Mouse (Mus musculus): ENCODE measurements around the gene Zfp369. TPM values are rescaled to one million over a fixed set of nuclear protein-coding genes. Genes with fewer than 3 reads are reported as not detected.

The Zfp369 gene
- total and polyA plus RNA-seq, 3 experiments: 8.4 to 11.1 (median 9.9) TPM

DNA sequence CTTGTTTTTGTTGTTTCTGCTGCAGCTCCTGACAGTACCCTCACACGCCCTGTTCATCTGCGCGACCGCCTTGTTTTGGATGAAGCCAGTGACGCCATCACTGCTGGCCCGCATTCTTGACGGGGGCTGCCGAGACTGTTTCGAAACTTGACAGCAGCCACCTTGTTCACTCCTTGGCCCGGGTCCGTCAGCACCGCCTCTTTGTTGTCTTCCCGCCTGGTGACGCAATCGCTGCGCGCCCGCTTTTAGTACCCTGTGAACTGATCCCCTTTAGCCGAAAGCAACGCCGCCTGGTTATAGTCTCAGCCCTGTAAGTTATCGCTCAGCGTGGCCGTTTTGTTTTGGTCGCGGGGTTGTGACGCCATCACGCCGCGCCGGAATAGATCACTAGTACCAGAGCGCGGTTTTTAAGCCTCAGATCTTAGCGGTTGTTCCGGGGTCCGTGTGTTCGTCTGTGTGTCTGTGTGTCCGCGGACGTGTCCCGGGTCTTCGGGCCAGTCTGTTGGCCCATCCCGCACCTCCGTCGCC is 37.5 kb upstream of the Zfp369 start:
- peaks cover 16% of the 10 kb centered on the region for H3K79me2 ChIP-seq (replicated peaks; ENCODE audit: control insufficient read depth, extremely low read depth, insufficient read depth, poor library complexity, severe bottlenecking)
- no peak overlapping the region for H3K4me2 ChIP-seq (ENCODE audit: insufficient read depth, low read depth, poor library complexity, severe bottlenecking)
- peaks cover 2 to 20% of the 10 kb centered on the region in 2 experiments for H3K36me3 ChIP-seq (replicated peaks in 1 of 2; ENCODE audit: control insufficient read depth in 1 of 2, insufficient read depth in 1 of 2, low read length in 1 of 2)
- H3K4me1 ChIP-seq (ENCODE audit: control insufficient read depth in 1 of 2, insufficient read depth in 2 of 2): peaks cover 2 to 12% of the 10 kb centered on the region in 2 experiments; a peak in 3 of 4 replicates
- in situ Hi-C loops (cut with MboI; ENCODE audit: low pct_ligation_motif_present, low pct_unique_long_range_greater_than_20kb, low sequenced_read_pairs): loop anchor here (5.0 kb wide), 1 partner anchor 36 kb away; the partner anchor contains the start of gene Zfp369
- H3K27ac ChIP-seq (ENCODE audit: insufficient read depth, low read depth): peak overlapping the region; percentile 78
- peak overlapping the region; percentile 80 to 93 (median 91) for H3K4me3 ChIP-seq (replicated peaks in 1 of 3; ENCODE audit: low read depth in 2 of 3, low read length in 2 of 3, poor library complexity in 1 of 3)
- no peak for TF ChIP-seq TBP (conservative IDR thresholded peaks at IDR 0.05; ENCODE audit: low read depth, low read length)
- TF ChIP-seq UBTF (IDR thresholded peaks at IDR 0.05; ENCODE audit: low read depth, low read length): no peak
- TF ChIP-seq MAZ (IDR thresholded peaks at IDR 0.05; ENCODE audit: low read depth, low read length): no peak
- no peak; the same call in 1 of the 2 replicates for TF ChIP-seq NELFE (IDR thresholded peaks at IDR 0.05; ENCODE audit: low read depth, low read length)
- no peak for TF ChIP-seq ZC3H11A (IDR thresholded peaks at IDR 0.05; ENCODE audit: low read depth, low read length)
- TF ChIP-seq E2F4 (IDR thresholded peaks at IDR 0.05; ENCODE audit: insufficient replicate concordance, low read depth, low read length): 0 out of 2 replicates have a peak, but pooled peaks have one; percentile 73
- TF ChIP-seq USF1 (IDR thresholded peaks at IDR 0.05; ENCODE audit: low read depth, low read length): no peak
- TF ChIP-seq NRF1 (IDR thresholded peaks at IDR 0.05; ENCODE audit: low read depth, low read length): no peak
- no peak for TF ChIP-seq CHD1 (IDR thresholded peaks at IDR 0.05; ENCODE audit: low read depth, low read length)
- no peak for TF ChIP-seq ZNF384 (IDR thresholded peaks at IDR 0.05; ENCODE audit: low read depth, low read length)
- TF ChIP-seq EP300 (IDR thresholded peaks at IDR 0.05; ENCODE audit: low read length): no peak
- TF ChIP-seq MYC (IDR thresholded peaks at IDR 0.05; ENCODE audit: low read depth, low read length): peak; percentile 48; the same call in 1 of the 2 replicates
- TF ChIP-seq HCFC1 (IDR thresholded peaks at IDR 0.05; ENCODE audit: low read depth, low read length): peak; percentile 89
- TF ChIP-seq JUN (IDR thresholded peaks at IDR 0.05; ENCODE audit: insufficient read depth, low read depth, low read length): no peak
- no peak for TF ChIP-seq ZKSCAN1 (IDR thresholded peaks at IDR 0.05; ENCODE audit: borderline replicate concordance, low read depth, low read length)
- no peak for TF ChIP-seq IRF4 (IDR thresholded peaks at IDR 0.05; ENCODE audit: low read depth, low read length)
- no peak for TF ChIP-seq JUND (conservative IDR thresholded peaks at IDR 0.05; ENCODE audit: low read depth, low read length)
- TF ChIP-seq MXI1 (IDR thresholded peaks at IDR 0.05; ENCODE audit: low read depth, low read length): peak; percentile 96
- TF ChIP-seq PAX5 (IDR thresholded peaks at IDR 0.05; ENCODE audit: low read length): no peak
- peak; percentile 82; the same call in 1 of the 2 replicates for TF ChIP-seq MAX (IDR thresholded peaks at IDR 0.05; ENCODE audit: low read length)
- no peak for TF ChIP-seq BHLHE40 (IDR thresholded peaks at IDR 0.05; ENCODE audit: low read depth, low read length)
- TF ChIP-seq POLR2AphosphoS2 (IDR thresholded peaks at IDR 0.05; ENCODE audit: low read depth, low read length): no peak
- TF ChIP-seq ETS1 (conservative IDR thresholded peaks at IDR 0.05; ENCODE audit: low read depth, low read length): no peak
- TF ChIP-seq SIN3A (IDR thresholded peaks at IDR 0.05; ENCODE audit: low read length): peak; percentile 99
- TF ChIP-seq RAD21 (IDR thresholded peaks at IDR 0.05; ENCODE audit: low read depth, low read length): no peak
- TF ChIP-seq MAFK (IDR thresholded peaks at IDR 0.05; ENCODE audit: insufficient replicate concordance, low read length): no peak
- TF ChIP-seq KAT2A (IDR thresholded peaks at IDR 0.05; ENCODE audit: insufficient replicate concordance, low read length): peak; percentile 66; the same call in 1 of the 2 replicates
- TF ChIP-seq RCOR1 (conservative IDR thresholded peaks at IDR 0.05; ENCODE audit: low read depth, low read length): no peak
- peak; percentile 92 for TF ChIP-seq ELF1 (IDR thresholded peaks at IDR 0.05; ENCODE audit: low read depth, low read length)
- TF ChIP-seq POLR2A (IDR thresholded peaks at IDR 0.05; ENCODE audit: low read depth, low read length): peak; percentile 41
- no peak for TF ChIP-seq TCF12 (IDR thresholded peaks at IDR 0.05; ENCODE audit: low read depth, low read length)
- no peak for TF ChIP-seq SMC3 (IDR thresholded peaks at IDR 0.05; ENCODE audit: low read depth, low read length)
- no peak for TF ChIP-seq CTCF (conservative IDR thresholded peaks at IDR 0.05 in 1 of 2, IDR thresholded peaks at IDR 0.05 in 1 of 2; ENCODE audit: low read depth in 2 of 2, low read length in 2 of 2)
- TF ChIP-seq GABPA (IDR thresholded peaks at IDR 0.05; ENCODE audit: insufficient replicate concordance, low read depth, low read length): no peak
- no peak for TF ChIP-seq MEF2A (IDR thresholded peaks at IDR 0.05; ENCODE audit: borderline replicate concordance, low read depth, low read length)
- no peak for TF ChIP-seq USF2 (conservative IDR thresholded peaks at IDR 0.05; ENCODE audit: low read depth, low read length)
- no peak for TF ChIP-seq CHD2 (IDR thresholded peaks at IDR 0.05; ENCODE audit: low read length)
- TF ChIP-seq ZMIZ1 (IDR thresholded peaks at IDR 0.05; ENCODE audit: low read depth, low read length): no peak
- peak; percentile 91 for DNase-seq (ENCODE audit: extremely low read depth)
- dilution Hi-C loops (cut with MboI; ENCODE audit: extremely low pct_ligation_motif_present, extremely low pct_unique_long_range_greater_than_20kb, low sequenced_read_pairs): no loop called here
- H3K9me3 ChIP-seq (replicated peaks; ENCODE audit: low read length): peaks cover 11% of the 10 kb centered on the region
- no peaks in the 10 kb centered on the region for H3K27me3 ChIP-seq (replicated peaks)
- peak overlapping the region; percentile 62 for H3K9ac ChIP-seq (ENCODE audit: insufficient read depth, low read depth)

Measured in CH12.LX (cell line).